Mouse (Mus musculus) kidney, postnatal 0 days (tissue): ENCODE measurements around the gene Mex3d. TPM values are rescaled to one million over a fixed set of nuclear protein-coding genes. Genes with fewer than 3 reads are reported as not detected.
A peak's percentile ranks its signal among the peaks of the same experiment; 100 is the strongest.

Experiments
- ATAC-seq: fragments of 200-750 bp; cut with Nextera tagmentation; replicated peaks from 2 replicates; pipeline ENCODE4 v1.8.0; 2017; ENCODE audit warnings: low read depth, moderate number of reproducible peaks, moderate TSS enrichment, moderate library complexity; ENCODE audit not compliant: low FRiP score
- DNase-seq: peaks from one replicate; pipeline ENCODE4 v3.0.0-alpha.2; 2016; ENCODE audit warnings: low spot score
- H3K27ac ChIP-seq: fragments of 300-500 bp; sonication (generic); 2 replicates; pipeline ENCODE4 v1.5.1; 2014; ENCODE audit warnings: mild to moderate bottlenecking
- H3K27me3 ChIP-seq: fragments of 300-500 bp; sonication (generic); 2 replicates; pipeline ENCODE4 v1.6.1; 2014; ENCODE audit warnings: low read length, mixed read lengths; ENCODE audit not compliant: insufficient read depth
- H3K36me3 ChIP-seq: fragments of 300-500 bp; sonication (generic); 2 replicates; pipeline ENCODE4 v1.6.1; 2014; ENCODE audit warnings: low read length, mixed read lengths; ENCODE audit not compliant: insufficient read depth
- H3K4me1 ChIP-seq: fragments of 300-500 bp; sonication (generic); replicated peaks from 2 replicates; pipeline ENCODE4 v1.6.1; 2014; ENCODE audit warnings: antibody characterized with exemption, low read length, mixed read lengths; ENCODE audit not compliant: insufficient read depth
- H3K4me2 ChIP-seq: fragments of 300-500 bp; sonication (generic); 2 replicates; pipeline ENCODE4 v1.6.1; 2014; ENCODE audit warnings: mild to moderate bottlenecking, low read length, moderate library complexity, mixed read lengths
- H3K4me3 ChIP-seq: fragments of 300-500 bp; sonication (generic); replicated peaks from 2 replicates; pipeline ENCODE4 v1.5.1; 2014; ENCODE audit warnings: low read depth, low read length
- H3K9ac ChIP-seq: fragments of 300-500 bp; sonication (generic); 2 replicates; pipeline ENCODE4 v1.6.1; 2014; ENCODE audit warnings: low read depth, low read length
- H3K9me3 ChIP-seq: fragments of 300-500 bp; sonication (generic); replicated peaks from 2 replicates; pipeline ENCODE4 v1.6.1; 2016; ENCODE audit warnings: low read length, inconsistent platforms, mixed read lengths
- CTCF ChIP-seq: IDR thresholded peaks from 2 replicates; pipeline ENCODE4 v1.5.1; 2016; ENCODE audit warnings: antibody characterized with exemption, low read depth, mild to moderate bottlenecking, moderate library complexity
- WGBS: fragments of 180-500 bp; shearing (Covaris S2); extraction: QIAGEN DNeasy Blood & Tissue Kit; methylation state at CpG from one replicate; pipeline ENCODE4 v1.1.7; 2014; 5-methylcytosine and 5-hydroxymethylcytosine counted together
- polyA plus RNA-seq: library from polyadenylated mRNA; unstranded; fragments of >200 nt; fragmentation: Nextera tagmentation; extraction: Ambion mirVana; gene quantifications from 2 replicates; pipeline ENCODE4 v1.2.1, GENCODE M21; 2015

Mex3d gene
- polyA plus RNA-seq, 1 experiment from 2014 or later = 7.8 TPM

DNA sequence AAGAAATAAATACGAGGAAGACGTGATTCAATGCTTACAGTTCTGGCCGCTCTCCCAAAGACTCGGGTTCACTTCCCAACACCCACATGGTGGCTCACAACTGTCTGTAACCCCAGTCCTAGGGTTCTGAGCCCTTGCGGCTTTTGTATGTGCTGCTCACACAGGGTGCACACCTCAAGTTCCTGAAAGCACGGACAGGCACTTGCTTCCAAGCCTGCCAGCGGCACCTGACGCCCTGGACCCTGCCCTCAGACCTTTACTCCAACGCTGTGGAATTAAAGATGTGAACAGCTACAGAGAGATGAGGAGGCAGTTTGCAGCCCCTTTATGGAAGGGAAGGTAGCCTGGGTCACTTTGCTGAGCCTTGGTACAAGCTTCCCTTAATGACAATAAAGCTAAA lies 3.2 kb upstream of the Mex3d start:
- Histone ChIP-seq H3K9ac (no peak overlapping the region), H3K36me3 (peaks cover 43% of the 10 kb centered on the region), H3K4me2 (no peak overlapping the region), H3K27ac (no peak overlapping the region), H3K4me3 (no peak overlapping the region), H3K4me1 (peaks cover 3% of the 10 kb centered on the region; the same call in 1 of the 2 replicates), H3K27me3 (no peaks in the 10 kb centered on the region), H3K9me3 (no peaks in the 10 kb centered on the region)
- ATAC-seq = no peak
- TF ChIP-seq CTCF = no peak
- DNase-seq = no peak
- 69% methylated on average over 9 of the region's 9 CpGs for WGBS

DNA sequence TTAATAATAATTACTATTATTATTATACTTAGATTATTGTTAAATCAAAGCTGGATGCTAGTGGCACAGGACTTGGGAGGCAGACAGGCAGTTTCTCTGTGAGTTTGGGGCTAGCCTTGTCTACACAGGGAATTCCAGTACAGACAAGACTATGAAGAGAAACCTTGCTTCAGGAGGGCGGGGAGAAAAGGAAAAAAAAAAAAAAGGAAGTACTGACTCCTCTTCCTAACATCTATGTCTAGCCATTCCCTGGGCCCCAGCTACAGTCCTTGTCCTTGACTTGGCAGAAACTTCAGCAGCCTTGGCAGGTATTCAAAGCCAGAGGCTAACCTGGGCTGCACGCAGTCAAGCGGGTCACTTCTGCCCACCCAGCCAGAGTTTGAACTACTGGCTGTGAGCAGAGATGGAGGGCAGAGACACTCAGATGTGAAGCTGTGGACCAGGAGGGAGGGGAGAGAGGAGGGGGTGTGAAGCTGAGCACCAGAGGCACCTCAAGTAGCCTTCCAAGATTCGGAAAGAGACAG lies 1.8 kb upstream of the Mex3d start:
- whole genome bisulfite sequencing = 65% methylated on average over 4 of the region's 4 CpGs
- H3K4me2 ChIP-seq = no peak overlapping the region
- peaks cover 16% of the 10 kb centered on the region for H3K4me1 ChIP-seq
- H3K27me3 ChIP-seq = no peaks in the 10 kb centered on the region
- no peak overlapping the region for H3K4me3 ChIP-seq
- DNase-seq (no peak), ATAC-seq (no peak)
- H3K27ac ChIP-seq = no peak overlapping the region
- TF ChIP-seq CTCF = no peak
- H3K9me3 ChIP-seq = no peaks in the 10 kb centered on the region
- H3K9ac ChIP-seq = no peak overlapping the region
- peaks cover 29% of the 10 kb centered on the region for H3K36me3 ChIP-seq

DNA sequence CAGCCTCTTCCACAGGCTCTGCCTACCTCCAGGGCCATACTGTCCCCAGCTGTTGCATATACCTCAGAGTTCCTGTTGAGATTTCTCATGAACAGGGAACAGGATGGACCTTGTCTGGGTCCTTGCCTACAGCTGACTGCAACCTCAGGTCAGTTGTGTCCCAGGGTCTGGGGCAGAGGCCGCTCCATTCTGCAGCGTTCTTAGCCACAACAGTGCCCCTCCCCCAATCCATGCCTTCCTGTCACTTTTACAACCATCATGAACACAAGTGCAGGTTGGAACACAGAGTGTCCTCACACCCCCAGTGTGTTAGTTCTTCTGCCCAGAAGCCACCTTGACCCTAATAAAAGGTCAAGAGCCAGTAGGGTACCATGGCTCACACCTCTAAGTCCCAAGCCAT lies 1.3 kb upstream of the Mex3d start:
- DNase-seq = no peak
- no peak overlapping the region for H3K27ac ChIP-seq
- no peak overlapping the region for H3K4me3 ChIP-seq
- 0 out of 2 replicates have a peak overlapping the region, but pooled peaks have one; percentile 93 for H3K9ac ChIP-seq
- H3K36me3 ChIP-seq = peaks cover 24% of the 10 kb centered on the region
- TF ChIP-seq CTCF = no peak
- H3K4me1 ChIP-seq = peaks cover 21% of the 10 kb centered on the region
- no peaks in the 10 kb centered on the region for H3K9me3 ChIP-seq
- ATAC-seq = no peak
- H3K27me3 ChIP-seq = no peaks in the 10 kb centered on the region
- H3K4me2 ChIP-seq = no peak overlapping the region
- 15% methylated on average over 2 of the region's 2 CpGs for WGBS

DNA sequence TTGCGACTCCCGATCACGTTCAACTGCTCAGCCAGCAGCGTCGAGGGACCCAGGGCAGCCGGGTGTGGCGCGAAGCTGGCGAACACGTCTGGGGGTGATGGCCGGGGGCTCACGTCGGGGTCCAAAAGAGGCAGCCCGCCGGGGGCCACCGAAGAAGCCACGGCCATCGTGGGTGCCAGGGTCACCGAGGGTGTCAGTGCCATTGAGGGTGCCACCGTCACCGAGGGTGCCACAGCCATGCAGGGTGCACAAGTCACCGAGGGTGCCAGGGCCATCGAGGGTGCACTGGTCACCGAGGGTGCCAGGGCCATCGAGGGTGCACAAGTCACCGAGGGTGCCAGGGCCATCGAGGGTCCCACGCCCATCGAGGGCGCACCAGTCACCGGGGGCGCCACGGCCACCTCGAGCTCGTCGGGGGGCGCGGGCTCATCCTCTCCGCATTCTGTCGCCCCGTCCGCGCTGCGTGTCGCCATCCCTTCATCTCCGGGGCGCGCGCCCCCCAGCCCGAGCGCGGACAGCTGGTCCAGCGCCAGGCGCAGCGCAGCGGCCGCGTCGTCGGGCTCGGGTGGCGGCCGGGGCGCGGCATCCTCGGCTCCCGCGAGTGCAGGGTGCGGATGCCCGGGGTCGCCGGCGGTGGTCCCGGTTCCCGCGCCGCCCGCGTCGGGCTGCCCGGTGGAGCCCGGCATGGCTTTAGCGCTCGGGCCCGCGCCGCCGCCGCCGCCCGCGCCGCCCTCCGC lies 556 bp downstream of the Mex3d start:
- ATAC-seq (peak; percentile 12; the same call in 1 of the 2 replicates), DNase-seq (no peak)
- H3K9ac ChIP-seq = peak overlapping the region; percentile 93
- H3K27me3 ChIP-seq = no peaks in the 10 kb centered on the region
- WGBS = under 1% methylated on average over 83 of the region's 94 CpGs
- H3K9me3 ChIP-seq = no peaks in the 10 kb centered on the region
- H3K4me3 ChIP-seq = peak overlapping the region; percentile 87
- peak overlapping the region; percentile 78 for H3K27ac ChIP-seq
- peak overlapping the region; percentile 96 for H3K4me2 ChIP-seq
- H3K36me3 ChIP-seq = peaks cover 14% of the 10 kb centered on the region
- TF ChIP-seq CTCF = no peak
- peaks cover 27% of the 10 kb centered on the region for H3K4me1 ChIP-seq

DNA sequence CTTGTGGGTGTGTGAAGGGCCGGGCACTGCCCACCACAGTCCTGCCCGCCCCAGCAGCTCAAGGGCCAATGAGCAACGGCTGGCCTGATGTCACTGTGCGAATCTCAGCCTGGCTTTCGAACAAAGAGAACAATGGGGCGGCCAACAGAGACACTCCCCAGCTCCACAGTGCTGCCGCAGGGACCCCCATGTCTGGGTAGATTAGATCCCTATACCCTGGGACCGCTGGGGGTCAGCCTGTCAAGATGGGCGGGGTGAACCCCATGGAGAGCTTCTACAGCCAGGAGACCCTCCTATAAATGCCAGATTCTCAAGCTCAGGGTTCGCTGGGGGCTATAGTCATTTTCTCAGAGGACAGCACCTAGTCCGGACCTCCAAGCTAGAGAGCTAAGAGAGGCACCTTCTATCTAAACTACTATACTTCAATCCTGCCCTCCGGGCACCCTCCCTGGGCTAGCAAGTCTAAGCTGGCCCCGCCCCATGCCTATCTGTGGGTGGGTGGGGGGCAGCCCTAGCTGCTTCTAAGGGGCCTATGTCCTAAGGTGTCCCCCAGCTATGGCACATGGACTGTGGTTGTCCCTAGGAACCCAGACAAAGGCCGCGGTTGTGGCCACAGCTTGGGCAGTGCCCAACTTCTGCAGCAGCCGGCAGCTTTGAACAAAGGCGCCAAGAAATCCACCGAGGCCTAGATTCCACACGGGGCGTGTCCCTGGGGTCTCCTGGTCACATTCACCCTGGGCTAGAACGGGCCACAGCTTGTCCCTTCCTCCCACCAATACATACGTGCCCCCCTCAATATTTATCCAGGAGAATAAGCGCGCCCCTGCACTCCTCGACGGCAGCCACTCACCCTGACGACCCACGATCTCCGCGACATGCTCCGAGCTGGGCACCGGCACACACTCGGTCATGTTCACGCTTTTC lies 1.4 kb downstream of the Mex3d start:
- Histone ChIP-seq H3K4me2 (peak overlapping the region; percentile 96), H3K4me1 (peaks cover 27% of the 10 kb centered on the region), H3K27me3 (no peaks in the 10 kb centered on the region), H3K36me3 (peaks cover 14% of the 10 kb centered on the region), H3K9me3 (no peaks in the 10 kb centered on the region), H3K4me3 (peak overlapping the region; percentile 87), H3K9ac (peak overlapping the region; percentile 93), H3K27ac (peak overlapping the region; percentile 78)
- DNase-seq = peak; percentile 84
- no peak for TF ChIP-seq CTCF
- WGBS = 0% methylated on average over 34 of the region's 34 CpGs
- ATAC-seq = peak; percentile 22

DNA sequence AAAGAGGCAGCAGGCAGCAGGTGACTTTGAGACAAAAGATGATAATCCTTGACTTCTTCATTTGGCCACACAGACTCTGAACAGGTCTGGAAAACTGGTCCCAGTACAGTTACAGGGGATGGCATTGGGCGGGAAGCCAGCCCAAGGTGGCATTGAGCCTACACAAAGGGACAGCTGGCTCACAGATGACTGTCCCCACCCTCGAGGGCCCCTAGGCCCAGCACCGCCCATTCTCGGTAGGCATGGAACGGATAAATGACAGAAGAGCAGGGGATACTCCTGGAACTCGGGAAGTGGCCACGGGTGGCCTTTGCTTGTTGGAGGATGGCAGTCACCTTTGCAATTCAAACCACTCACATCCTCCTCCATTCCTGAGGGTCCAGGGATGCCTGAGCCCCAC lies 2.1 kb downstream of the Mex3d start:
- Histone ChIP-seq H3K4me3 (peak overlapping the region; percentile 87), H3K27me3 (no peaks in the 10 kb centered on the region), H3K9me3 (no peaks in the 10 kb centered on the region), H3K4me1 (peaks cover 27% of the 10 kb centered on the region), H3K4me2 (peak overlapping the region; percentile 96), H3K9ac (peak overlapping the region; percentile 93; the same call in 1 of the 2 replicates), H3K27ac (peak overlapping the region; percentile 78; the same call in 1 of the 2 replicates), H3K36me3 (peaks cover 16% of the 10 kb centered on the region)
- no peak for TF ChIP-seq CTCF
- no peak for DNase-seq
- WGBS = 16% methylated on average over 7 of the region's 7 CpGs
- ATAC-seq = no peak
